Mouse (Mus musculus) ES-Bruce4 (cell line): Measurements from ENCODE around the gene 3110009E18Rik.

Experiments
- CTCF ChIP-seq: IDR thresholded peaks from one replicate; pipeline ENCODE4 v1.8.1; 2011; ENCODE audit warnings: low read depth, low read length
- POLR2A ChIP-seq: IDR thresholded peaks from one replicate; pipeline ENCODE4 v1.8.1; 2011; ENCODE audit warnings: low read length; ENCODE audit not compliant: insufficient read depth

DNA sequence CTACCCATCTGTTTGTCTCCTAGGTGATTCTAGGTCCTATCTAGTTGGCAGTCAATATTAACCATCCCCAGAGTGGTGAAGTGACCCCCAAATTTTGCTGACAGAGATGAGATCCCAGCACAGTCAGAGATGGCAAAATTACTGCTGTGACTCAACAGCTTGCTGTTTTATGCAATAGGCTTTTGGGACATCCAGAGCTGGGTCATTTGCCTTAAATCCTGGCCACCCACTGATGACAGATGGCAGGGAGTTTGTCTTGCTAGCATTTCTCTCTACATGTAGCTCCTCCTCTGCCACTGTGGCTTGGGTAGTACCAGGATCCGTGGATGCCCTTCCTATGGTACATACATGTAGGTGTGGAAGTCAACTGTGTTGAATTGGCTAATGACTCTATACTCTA, 11.4 kb downstream of the 3110009E18Rik start:
- TF ChIP-seq CTCF (no peak), POLR2A (no peak)
